Mouse (Mus musculus) heart, postnatal 4 days (tissue): ENCODE data around the gene Ltb4r2. TPM values are rescaled to one million over a fixed set of nuclear protein-coding genes. Genes with fewer than 3 reads are reported as not detected.

ENCODE experiments used
- DNase-seq: peaks from one replicate; pipeline ENCODE4 v3.0.0; 2021
- total RNA-seq, 2 experiments: library from RNA; stranded (reverse); gene quantifications; 2 replicates each; pipeline ENCODE4 v1.2.3; 2021

The Ltb4r2 gene
- total RNA-seq, 2 experiments from 2014 or later = 0.11 to 0.26 TPM

GRCm38 (mm10) chr14:55737086-55737687 lies 24.0 kb upstream of the Ltb4r2 start:
- no peak for DNase-seq

GRCm38 (mm10) chr14:55743711-55744110 lies 17.5 kb upstream of the Ltb4r2 start:
- DNase-seq = peak; percentile 93

GRCm38 (mm10) chr14:55745180-55745860 lies 15.9 kb upstream of the Ltb4r2 start, which contains the start of the genes Dhrs1 and Nop9:
Gene Dhrs1, minus strand, starts transcription at chr14:55745690.
Gene Nop9, plus strand, starts transcription at chr14:55745693.
- DNase-seq = peak; percentile 91

DNA sequence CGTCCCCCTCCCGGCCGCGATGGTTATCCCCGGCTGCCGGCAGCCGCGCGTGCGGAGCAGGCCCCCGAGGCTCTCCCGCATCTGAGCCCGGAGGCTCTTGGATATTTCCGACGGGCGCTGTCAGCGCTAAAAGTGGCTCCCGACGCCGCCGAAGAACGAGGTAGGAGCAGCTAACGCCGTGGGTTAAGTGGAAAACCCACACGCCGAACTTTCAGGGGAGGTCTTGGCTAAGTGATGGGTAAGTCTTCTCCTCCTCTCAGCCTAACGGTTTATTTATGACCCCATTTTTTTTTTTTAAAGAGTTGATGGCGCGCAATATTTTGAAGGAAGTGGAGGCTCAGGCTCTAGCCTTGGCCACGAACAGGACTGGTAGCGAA lies 15.4 kb upstream of the Ltb4r2 start:
- DNase-seq = no peak

DNA sequence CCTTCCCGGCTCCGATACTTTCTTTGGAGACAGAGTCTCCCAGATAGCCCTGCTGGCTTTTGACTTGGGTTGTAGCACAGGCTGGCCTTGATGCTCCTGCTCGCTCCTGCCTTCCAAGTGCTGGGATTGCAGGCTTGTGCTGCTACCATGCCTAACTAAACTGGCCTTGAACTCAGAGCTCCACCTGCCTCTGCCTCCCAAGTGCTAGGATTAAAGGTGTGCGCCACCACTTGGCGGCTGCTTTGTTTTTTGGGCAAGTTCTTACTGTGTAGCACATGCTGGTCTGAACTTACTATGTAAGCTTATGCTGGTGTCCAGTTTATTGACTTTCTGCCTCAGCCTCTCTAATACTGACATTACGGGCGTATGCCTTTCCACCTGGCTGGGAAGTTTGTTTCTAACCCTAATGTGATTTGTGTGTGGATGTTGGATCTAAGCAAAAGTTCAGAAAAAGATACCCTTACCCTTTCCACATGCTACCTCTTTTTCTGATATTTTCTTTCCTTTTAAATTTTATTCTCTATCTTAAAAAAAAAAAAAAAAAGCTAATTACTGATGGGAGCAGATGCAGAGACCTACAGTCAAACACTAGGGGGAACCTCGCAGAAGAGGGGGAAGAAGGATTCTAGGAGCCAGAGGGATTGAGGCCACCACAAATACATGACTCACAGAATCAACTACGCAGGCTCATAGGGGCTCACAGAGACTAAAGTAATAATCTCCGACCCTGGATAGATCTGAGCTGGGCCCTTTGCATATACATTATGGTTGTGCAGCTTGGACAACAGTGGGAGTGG lies 14.0 kb upstream of the Ltb4r2 start:
- no peak for DNase-seq

DNA sequence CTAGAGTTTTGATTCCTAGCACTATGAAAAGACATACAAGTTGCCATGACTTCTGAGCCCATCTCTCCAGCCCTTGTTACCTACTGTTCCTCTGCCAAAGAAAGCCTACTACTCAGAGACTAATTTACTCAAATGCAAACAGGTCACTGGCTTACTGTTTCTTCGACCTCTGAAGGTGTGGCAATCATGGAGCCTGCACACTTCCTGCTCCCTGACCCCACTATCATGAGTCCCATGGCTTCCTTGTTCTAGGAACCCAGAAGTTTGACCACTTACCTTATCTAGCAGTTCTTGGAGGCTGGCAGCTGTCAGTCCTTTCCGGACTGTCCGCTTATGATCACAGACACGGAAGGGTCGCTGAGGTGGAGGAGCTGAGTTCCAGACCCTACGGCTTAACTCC lies 3.7 kb upstream of the Ltb4r2 start:
- DNase-seq = no peak

GRCm38 (mm10) chr14:55758363-55758784 lies 2.9 kb upstream of the Ltb4r2 start, which contains the start of gene Cideb:
Gene Cideb, minus strand, starts transcription at chr14:55758458.
- peak; percentile 66 for DNase-seq

DNA sequence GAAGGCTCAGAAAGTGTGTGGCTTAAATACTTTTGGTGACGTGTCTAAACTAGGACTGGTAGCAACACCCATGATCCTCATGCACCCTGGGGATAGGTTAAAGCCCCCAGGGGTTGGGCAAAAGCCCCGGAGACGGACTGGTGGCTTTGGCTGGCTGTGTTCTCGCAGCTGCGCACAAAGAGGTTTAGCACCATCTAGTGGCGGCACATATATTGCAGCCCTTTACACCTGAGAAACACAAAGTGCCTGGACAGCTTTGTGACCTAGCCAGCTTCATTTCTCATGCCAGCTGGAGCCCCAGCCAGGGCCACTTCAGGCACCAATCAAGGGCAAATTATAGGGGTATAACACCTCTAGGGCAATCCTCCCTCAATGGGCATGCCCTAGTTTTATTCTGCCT lies 1.1 kb upstream of the Ltb4r2 start:
- DNase-seq = peak; percentile 92

GRCm38 (mm10) chr14:55762001-55762821 lies 983 bp downstream of the Ltb4r2 start:
- peak; percentile 70 for DNase-seq

GRCm38 (mm10) chr14:55763166-55763565 lies 1.9 kb downstream of the Ltb4r2 start:
- DNase-seq = no peak

GRCm38 (mm10) chr14:55765696-55766095 lies 4.5 kb downstream of the Ltb4r2 start, which contains the start of gene Ltb4r1:
Gene Ltb4r1, plus strand, starts transcription at chr14:55765962.
- DNase-seq = no peak

DNA sequence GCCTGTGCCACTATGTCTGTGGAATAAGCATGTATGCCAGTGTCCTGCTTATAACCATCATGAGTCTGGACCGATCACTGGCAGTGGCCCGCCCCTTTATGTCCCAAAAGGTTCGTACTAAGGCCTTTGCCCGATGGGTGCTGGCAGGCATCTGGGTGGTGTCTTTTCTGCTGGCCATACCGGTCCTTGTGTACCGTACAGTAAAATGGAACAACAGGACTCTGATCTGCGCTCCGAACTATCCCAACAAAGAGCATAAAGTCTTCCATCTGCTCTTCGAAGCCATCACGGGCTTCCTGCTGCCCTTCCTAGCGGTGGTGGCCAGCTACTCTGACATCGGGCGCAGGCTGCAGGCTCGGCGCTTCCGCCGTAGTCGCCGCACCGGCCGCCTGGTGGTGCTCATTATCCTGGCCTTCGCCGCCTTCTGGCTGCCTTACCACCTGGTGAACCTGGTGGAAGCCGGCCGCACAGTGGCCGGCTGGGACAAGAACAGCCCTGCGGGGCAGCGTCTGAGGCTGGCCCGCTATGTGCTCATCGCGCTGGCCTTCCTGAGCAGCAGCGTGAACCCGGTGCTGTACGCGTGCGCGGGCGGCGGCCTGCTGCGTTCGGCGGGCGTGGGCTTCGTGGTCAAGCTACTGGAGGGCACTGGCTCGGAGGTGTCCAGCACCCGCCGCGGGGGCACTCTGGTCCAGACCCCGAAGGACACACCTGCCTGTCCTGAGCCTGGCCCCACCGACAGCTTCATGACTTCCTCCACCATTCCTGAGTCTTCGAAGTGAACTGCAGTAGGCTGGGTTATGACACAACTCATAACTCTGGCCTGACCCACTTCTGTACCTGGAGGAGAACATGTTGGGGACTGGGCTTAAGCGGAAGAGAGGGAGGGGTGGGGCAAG lies 6.5 kb downstream of the Ltb4r2 start:
- peak; percentile 74 for DNase-seq

DNA sequence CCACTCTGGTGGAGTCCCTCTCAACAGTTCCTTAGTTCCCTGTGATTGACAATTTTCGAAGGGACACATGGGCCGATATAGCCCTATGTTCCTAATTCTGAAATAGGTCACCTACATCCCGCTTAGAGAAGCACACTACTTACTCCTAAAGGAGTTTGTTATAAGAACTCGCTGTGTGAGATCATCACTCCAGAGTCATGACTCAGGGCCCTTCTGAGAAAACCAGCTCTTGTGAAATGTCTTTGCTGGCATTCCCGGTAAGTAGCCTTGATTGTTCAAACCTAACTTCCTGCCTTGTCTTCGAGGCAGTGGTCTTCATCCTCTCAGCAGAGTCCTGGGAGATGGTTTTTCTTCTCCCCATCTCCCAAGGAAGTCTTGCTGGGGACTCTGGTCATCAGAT lies 7.3 kb downstream of the Ltb4r2 start:
- DNase-seq = no peak

- DNase-seq = no peak
These were observed 8.0 kb downstream of the Ltb4r2 start for GRCm38 (mm10) chr14:55769087-55769703.

- no peak for DNase-seq
These were observed 15.5 kb downstream of the Ltb4r2 start for GRCm38 (mm10) chr14:55776711-55777110.

- DNase-seq = no peak
These were observed 15.9 kb downstream of the Ltb4r2 start for GRCm38 (mm10) chr14:55777176-55777575.

DNA sequence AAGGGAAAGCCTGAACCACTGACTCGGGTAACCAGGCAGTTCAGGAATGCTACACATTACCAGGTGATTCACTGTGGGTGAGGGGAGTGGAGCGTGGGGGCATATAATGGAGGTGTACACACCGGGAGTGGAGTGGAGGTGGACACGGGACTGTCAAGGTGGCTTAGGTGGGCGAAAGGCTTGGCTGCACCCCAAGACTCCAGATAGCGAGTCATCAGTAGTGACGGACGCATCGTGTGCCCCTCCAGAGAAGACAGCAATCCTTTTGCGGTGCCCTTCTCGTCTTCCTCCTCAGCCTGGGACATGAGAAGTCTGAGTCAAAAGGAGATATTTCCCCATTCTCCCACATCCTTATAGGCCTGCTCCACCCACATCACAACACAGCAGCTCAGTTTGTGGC lies 16.6 kb downstream of the Ltb4r2 start:
- DNase-seq = peak; percentile 3

GRCm38 (mm10) chr14:55778686-55779085 lies 17.5 kb downstream of the Ltb4r2 start:
- peak; percentile 3 for DNase-seq

GRCm38 (mm10) chr14:55779656-55780055 lies 18.4 kb downstream of the Ltb4r2 start:
- peak; percentile 5 for DNase-seq

DNA sequence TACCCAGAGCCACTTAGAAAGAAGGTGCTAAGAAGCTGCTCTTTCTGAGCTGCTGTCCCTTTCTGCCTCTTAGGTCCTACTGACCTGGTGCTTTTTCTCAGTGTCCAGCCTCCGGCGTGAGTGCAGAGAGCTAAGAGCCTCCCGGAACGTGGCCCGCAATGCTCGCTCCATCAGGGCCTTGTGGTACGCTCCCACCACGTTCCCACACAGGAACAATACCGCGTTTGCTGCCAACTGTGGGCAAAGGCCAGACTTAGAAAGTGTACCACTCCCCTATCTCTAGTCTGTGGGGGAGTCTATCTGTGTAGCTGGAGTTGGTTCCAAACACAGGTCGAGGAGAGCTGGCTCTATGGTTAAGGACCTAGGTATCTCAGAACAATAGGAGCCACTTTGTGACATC lies 19.5 kb downstream of the Ltb4r2 start:
- DNase-seq = peak; percentile 5

GRCm38 (mm10) chr14:55781310-55781709 lies 20.1 kb downstream of the Ltb4r2 start:
- DNase-seq = peak; percentile 73
